Mouse (Mus musculus) MEL (cell line): ENCODE results near the gene Ybx1. TPM values are rescaled to one million over a fixed set of nuclear protein-coding genes. Genes with fewer than 3 reads are reported as not detected.

Experiments used
- DNase-seq: peaks from one replicate; pipeline ENCODE4 v3.0.0; 2011; ENCODE audit warnings: low read depth, low spot score
- H3K27ac ChIP-seq: 2 replicates; pipeline ENCODE4 v1.5.1; 2012; ENCODE audit warnings: low read depth, mild to moderate bottlenecking, control low read depth, low read length, moderate library complexity; ENCODE audit not compliant: control insufficient read depth
- H3K27me3 ChIP-seq, 2 experiments: fragments of 150-350 bp in 1 of 2; sonication (generic) in 1 of 2; 2 replicates each; pipeline ENCODE4 v1.6.1; 2012; ENCODE audit warnings: low read length in 2 of 2, mild to moderate bottlenecking in 2 of 2, improper control_type of control experiment in 1 of 2, moderate library complexity in 1 of 2; ENCODE audit not compliant: insufficient read depth in 2 of 2, control insufficient read depth in 1 of 2
- H3K36me3 ChIP-seq, 2 experiments: 2 replicates each; pipeline ENCODE4 v1.6.1; 2012 to 2014; ENCODE audit warnings: low read length in 2 of 2, improper control_type of control experiment in 1 of 2, inconsistent platforms in 1 of 2, mild to moderate bottlenecking in 1 of 2; ENCODE audit not compliant: insufficient read depth in 2 of 2, control insufficient read depth in 1 of 2
- H3K4me1 ChIP-seq, 2 experiments: fragments of 150-350 bp in 1 of 2; sonication (generic) in 1 of 2; 2 replicates each; pipeline ENCODE4 v1.6.1; 2012; ENCODE audit warnings: low read length in 2 of 2, improper control_type of control experiment in 1 of 2, mild to moderate bottlenecking in 1 of 2; ENCODE audit not compliant: insufficient read depth in 2 of 2, control insufficient read depth in 1 of 2
- H3K4me3 ChIP-seq, 2 experiments: fragments of 150-350 bp in 1 of 2; sonication (generic) in 1 of 2; 2 replicates each; pipeline ENCODE4 v1.5.1; 2012; ENCODE audit warnings: low read depth in 2 of 2, low read length in 2 of 2, mild to moderate bottlenecking in 2 of 2, moderate library complexity in 2 of 2, control low read depth in 1 of 2, improper control_type of control experiment in 1 of 2; ENCODE audit not compliant: control insufficient read depth in 1 of 2, insufficient read depth in 1 of 2
- H3K79me2 ChIP-seq: 2 replicates; pipeline ENCODE4 v1.6.1; 2012; ENCODE audit warnings: mild to moderate bottlenecking, low read length, moderate library complexity; ENCODE audit not compliant: control insufficient read depth, poor library complexity, insufficient read depth
- H3K9ac ChIP-seq: 2 replicates; pipeline ENCODE4 v1.6.1; 2012; ENCODE audit warnings: low read depth, mild to moderate bottlenecking, control low read depth, low read length, moderate library complexity; ENCODE audit not compliant: control insufficient read depth, poor library complexity, severe bottlenecking
- H3K9me3 ChIP-seq: fragments of 150-350 bp; sonication (generic); replicated peaks from 2 replicates; pipeline ENCODE4 v1.6.1; 2012; ENCODE audit warnings: mild to moderate bottlenecking, low read length, improper control_type of control experiment, moderate library complexity; ENCODE audit not compliant: insufficient read depth
- BHLHE40 ChIP-seq: IDR thresholded peaks from 2 replicates; pipeline ENCODE4 v1.6.1; 2012; ENCODE audit warnings: low read depth, mild to moderate bottlenecking, inconsistent platforms, low read length, improper control_type of control experiment, borderline replicate concordance
- CHD1 ChIP-seq: IDR thresholded peaks from 2 replicates; pipeline ENCODE4 v1.6.1; 2012; ENCODE audit warnings: low read depth, mild to moderate bottlenecking, inconsistent platforms, low read length, improper control_type of control experiment
- CHD2 ChIP-seq: IDR thresholded peaks from 2 replicates; pipeline ENCODE4 v1.6.1; 2011; ENCODE audit warnings: low read length, improper control_type of control experiment
- CTCF ChIP-seq, 3 experiments: IDR thresholded peaks in 2 of 3; conservative IDR thresholded peaks in 1 of 3; 2 replicates each; pipeline ENCODE4 v1.5.1; 2011 to 2012; ENCODE audit warnings: low read length in 3 of 3, low read depth in 2 of 3, mild to moderate bottlenecking in 2 of 3, improper control_type of control experiment in 1 of 3, inconsistent platforms in 1 of 3, mixed read lengths in 1 of 3, moderate library complexity in 1 of 3; ENCODE audit not compliant: control insufficient read depth in 1 of 3, insufficient read depth in 1 of 3, poor library complexity in 1 of 3, severe bottlenecking in 1 of 3
- E2F4 ChIP-seq: IDR thresholded peaks from 2 replicates; pipeline ENCODE4 v1.6.1; 2011; ENCODE audit warnings: low read depth, low read length, improper control_type of control experiment, borderline replicate concordance
- ELF1 ChIP-seq: IDR thresholded peaks from 2 replicates; pipeline ENCODE4 v1.6.1; 2014; ENCODE audit warnings: low read depth, mild to moderate bottlenecking, inconsistent platforms, low read length, improper control_type of control experiment, moderate library complexity
- EP300 ChIP-seq, 2 experiments: IDR thresholded peaks; 2 replicates each; pipeline ENCODE4 v1.6.1; 2011; ENCODE audit warnings: improper control_type of control experiment in 2 of 2, low read length in 2 of 2, low read depth in 1 of 2, mild to moderate bottlenecking in 1 of 2
- ETS1 ChIP-seq: IDR thresholded peaks from 2 replicates; pipeline ENCODE4 v1.6.1; 2012; ENCODE audit warnings: low read depth, mild to moderate bottlenecking, inconsistent platforms, low read length, improper control_type of control experiment, moderate library complexity
- GABPA ChIP-seq: IDR thresholded peaks from 2 replicates; pipeline ENCODE4 v1.6.1; 2012; ENCODE audit warnings: low read depth, mild to moderate bottlenecking, inconsistent platforms, low read length, improper control_type of control experiment, moderate library complexity
- GATA1 ChIP-seq: IDR thresholded peaks from 2 replicates; pipeline ENCODE4 v1.6.1; 2011; ENCODE audit warnings: low read depth, low read length, improper control_type of control experiment
- HCFC1 ChIP-seq: IDR thresholded peaks from 2 replicates; pipeline ENCODE4 v1.6.1; 2012; ENCODE audit warnings: low read depth, mild to moderate bottlenecking, inconsistent platforms, low read length, improper control_type of control experiment, moderate library complexity
- JUND ChIP-seq: IDR thresholded peaks from 2 replicates; pipeline ENCODE4 v1.6.1; 2011; ENCODE audit warnings: low read depth, mild to moderate bottlenecking, improper control_type of control experiment, low read length
- MAFK ChIP-seq: IDR thresholded peaks from 2 replicates; pipeline ENCODE4 v1.6.1; 2011; ENCODE audit warnings: low read depth, mild to moderate bottlenecking, low read length, improper control_type of control experiment, borderline replicate concordance
- MAX ChIP-seq: IDR thresholded peaks from 2 replicates; pipeline ENCODE4 v1.6.1; 2011; ENCODE audit warnings: low read length, improper control_type of control experiment
- MAZ ChIP-seq: IDR thresholded peaks from 2 replicates; pipeline ENCODE4 v1.6.1; 2012; ENCODE audit warnings: low read depth, mild to moderate bottlenecking, inconsistent platforms, low read length, improper control_type of control experiment
- MEF2A ChIP-seq: IDR thresholded peaks from 2 replicates; pipeline ENCODE4 v1.6.1; 2014; ENCODE audit warnings: low read depth, mild to moderate bottlenecking, inconsistent platforms, low read length, improper control_type of control experiment; ENCODE audit not compliant: poor library complexity, insufficient replicate concordance, severe bottlenecking; ENCODE audit errors: extremely low read depth
- MXI1 ChIP-seq: IDR thresholded peaks from 2 replicates; pipeline ENCODE4 v1.6.1; 2011; ENCODE audit warnings: mild to moderate bottlenecking, low read depth, low read length, improper control_type of control experiment
- MYB ChIP-seq: IDR thresholded peaks from 2 replicates; pipeline ENCODE4 v1.6.1; 2011; ENCODE audit warnings: mild to moderate bottlenecking, low read depth, low read length, improper control_type of control experiment
- MYC ChIP-seq: IDR thresholded peaks from 2 replicates; pipeline ENCODE4 v1.6.1; 2011; ENCODE audit warnings: low read depth, mild to moderate bottlenecking, low read length, improper control_type of control experiment, moderate library complexity
- NELFE ChIP-seq: IDR thresholded peaks from 2 replicates; pipeline ENCODE4 v1.6.1; 2011; ENCODE audit warnings: low read depth, low read length, improper control_type of control experiment
- NRF1 ChIP-seq: IDR thresholded peaks from 2 replicates; pipeline ENCODE4 v1.6.1; 2014; ENCODE audit warnings: low read depth, mild to moderate bottlenecking, inconsistent platforms, low read length, improper control_type of control experiment, moderate library complexity; ENCODE audit not compliant: poor library complexity, insufficient read depth, severe bottlenecking
- POLR2A ChIP-seq, 2 experiments: IDR thresholded peaks; 2 replicates each; pipeline ENCODE4 v1.6.1; 2011 to 2012; ENCODE audit warnings: low read length in 2 of 2, mild to moderate bottlenecking in 2 of 2, control low read depth in 1 of 2, improper control_type of control experiment in 1 of 2, low read depth in 1 of 2, moderate library complexity in 1 of 2; ENCODE audit not compliant: control insufficient read depth in 1 of 2, insufficient read depth in 1 of 2, poor library complexity in 1 of 2
- POLR2AphosphoS5 ChIP-seq: IDR thresholded peaks from 2 replicates; pipeline ENCODE4 v1.6.1; 2012; ENCODE audit warnings: low read depth, borderline replicate concordance, mild to moderate bottlenecking, inconsistent platforms, low read length, moderate library complexity, mixed read lengths
- RAD21 ChIP-seq: IDR thresholded peaks from 2 replicates; pipeline ENCODE4 v1.6.1; 2011; ENCODE audit warnings: mild to moderate bottlenecking, low read depth, low read length, improper control_type of control experiment
- RCOR1 ChIP-seq: IDR thresholded peaks from 2 replicates; pipeline ENCODE4 v1.6.1; 2012; ENCODE audit warnings: low read depth, mild to moderate bottlenecking, inconsistent platforms, low read length, improper control_type of control experiment
- SIN3A ChIP-seq: IDR thresholded peaks from 2 replicates; pipeline ENCODE4 v1.6.1; 2012; ENCODE audit warnings: low read length, improper control_type of control experiment, inconsistent platforms
- SMC3 ChIP-seq: IDR thresholded peaks from 2 replicates; pipeline ENCODE4 v1.6.1; 2011; ENCODE audit warnings: low read depth, low read length, improper control_type of control experiment
- TAL1 ChIP-seq: IDR thresholded peaks from 2 replicates; pipeline ENCODE4 v1.6.1; 2012; ENCODE audit warnings: mild to moderate bottlenecking, inconsistent platforms, low read length, moderate library complexity, mixed read lengths
- TCF12 ChIP-seq: IDR thresholded peaks from 2 replicates; pipeline ENCODE4 v1.6.1; 2014; ENCODE audit warnings: low read depth, mild to moderate bottlenecking, inconsistent platforms, low read length, improper control_type of control experiment, moderate library complexity
- UBTF ChIP-seq: IDR thresholded peaks from 2 replicates; pipeline ENCODE4 v1.6.1; 2012; ENCODE audit warnings: low read depth, mild to moderate bottlenecking, inconsistent platforms, low read length, improper control_type of control experiment, moderate library complexity, borderline replicate concordance; ENCODE audit not compliant: insufficient read depth
- USF1 ChIP-seq: IDR thresholded peaks from 2 replicates; pipeline ENCODE4 v1.6.1; 2014; ENCODE audit warnings: low read depth, mild to moderate bottlenecking, inconsistent platforms, low read length, improper control_type of control experiment, moderate library complexity
- USF2 ChIP-seq, 2 experiments: IDR thresholded peaks; 2 replicates each; pipeline ENCODE4 v1.6.1; 2011 to 2012; ENCODE audit warnings: improper control_type of control experiment in 2 of 2, low read length in 2 of 2, borderline replicate concordance in 1 of 2, inconsistent platforms in 1 of 2, low read depth in 1 of 2, mild to moderate bottlenecking in 1 of 2; ENCODE audit not compliant: insufficient read depth in 1 of 2
- ZC3H11A ChIP-seq: IDR thresholded peaks from 2 replicates; pipeline ENCODE4 v1.6.1; 2012; ENCODE audit warnings: low read depth, mild to moderate bottlenecking, inconsistent platforms, low read length, improper control_type of control experiment
- ZKSCAN1 ChIP-seq: IDR thresholded peaks from 2 replicates; pipeline ENCODE4 v1.6.1; 2012; ENCODE audit warnings: low read depth, mild to moderate bottlenecking, inconsistent platforms, low read length, improper control_type of control experiment, moderate library complexity
- ZMIZ1 ChIP-seq: IDR thresholded peaks from 2 replicates; pipeline ENCODE4 v1.6.1; 2012; ENCODE audit warnings: low read depth, mild to moderate bottlenecking, inconsistent platforms, low read length, improper control_type of control experiment, moderate library complexity
- ZNF384 ChIP-seq: IDR thresholded peaks from 2 replicates; pipeline ENCODE4 v1.6.1; 2012; ENCODE audit warnings: low read depth, mild to moderate bottlenecking, inconsistent platforms, low read length, improper control_type of control experiment
- polyA plus RNA-seq, 2 experiments: library from polyadenylated mRNA; stranded (reverse) in 1 of 2; unstranded in 1 of 2; fragments of >175 nt in 1 of 2; fragments of >200 nt in 1 of 2; gene quantifications; 2 replicates each; pipeline versions ENCODE4 v1.2.1 to v1.2.4; 2012; ENCODE audit warnings: low replicate concordance in 2 of 2, low read depth in 1 of 2; ENCODE audit not compliant: insufficient read length in 2 of 2, insufficient read depth in 1 of 2, missing spikeins in 1 of 2
- total RNA-seq: library from RNA; depleted of rRNA; stranded (reverse); fragments of 300-350 nt; gene quantifications from 2 replicates; pipeline ENCODE4 v1.2.3, GENCODE M21; 2012

Gene Ybx1
- total and polyA plus RNA-seq, 3 experiments = 979 to 2,666 (median 2,172) TPM

DNA sequence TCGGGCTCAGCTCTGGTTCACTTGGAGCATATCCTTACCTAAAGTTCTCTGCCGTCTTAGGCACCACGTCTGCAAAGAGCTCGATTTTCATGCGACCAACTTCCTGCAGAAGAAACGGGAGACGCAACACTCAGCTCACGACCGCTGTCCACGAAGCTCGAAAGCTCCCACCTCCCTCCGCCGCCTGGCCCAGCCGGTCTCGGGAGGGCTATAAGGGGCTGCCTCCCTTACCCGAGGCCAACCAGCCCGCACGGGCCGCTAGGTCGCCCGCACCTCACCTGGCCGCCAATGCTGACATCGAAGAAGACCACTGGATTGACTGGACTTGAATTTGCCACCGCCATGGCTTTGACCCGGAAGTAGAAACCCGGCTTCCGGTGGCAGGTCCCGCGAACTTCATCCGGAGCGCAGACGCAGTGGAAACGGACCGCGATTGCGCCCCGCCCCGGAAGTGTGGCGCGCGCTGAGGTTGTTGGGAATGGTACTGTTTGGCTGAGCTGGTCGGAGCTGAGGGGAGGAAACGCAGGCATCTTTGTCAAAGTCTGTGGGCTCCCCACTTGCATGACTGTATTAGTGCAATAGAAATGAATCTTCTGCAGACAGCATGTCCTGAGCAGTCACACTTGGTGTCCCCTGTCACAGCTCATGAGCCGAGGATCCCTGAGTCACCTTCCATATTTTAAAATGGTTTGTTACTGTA lies 25.9 kb upstream of the Ybx1 start, which contains the start of gene Ppih:
Gene Ppih (minus strand): TSS at position 416 of the 700 bp plus-strand sequence.
- Histone ChIP-seq H3K4me3 (peak within 1 kb of the TSS; percentile 77 to 94), H3K36me3 (peaks cover 3 to 11% of the 10 kb centered on the region in 2 experiments; a peak in 3 of 4 replicates), H3K27me3 (peaks cover 0 to 5% of the 10 kb centered on the region in 2 experiments; a peak in 2 of 4 replicates), H3K79me2 (peaks cover 8% of the 10 kb centered on the region), H3K9me3 (no peaks in the 10 kb centered on the region), H3K27ac (peak within 1 kb of the TSS; percentile 78), H3K9ac (peak within 1 kb of the TSS; percentile 90), H3K4me1 (peaks cover 0 to 10% of the 10 kb centered on the region in 2 experiments; a peak in 1 of 4 replicates)
- DNase-seq = peak; percentile 96
- TF ChIP-seq MAZ (peak; percentile 60; the same call in 1 of the 2 replicates), E2F4 (no peak; the same call in 1 of the 2 replicates), ZKSCAN1 (no peak), GABPA (no peak), POLR2A (IDR thresholded peaks at IDR 0.05; ENCODE audit: control insufficient read depth in 1 of 2, insufficient read depth in 1 of 2, low read depth in 1 of 2, low read length in 2 of 2, poor library complexity in 1 of 2) (peak; percentile 81 to 95; a peak in 3 of 4 replicates), CTCF (IDR thresholded peaks at IDR 0.05 in 2 of 3, conservative IDR thresholded peaks at IDR 0.05 in 1 of 3; ENCODE audit: control insufficient read depth in 1 of 3, insufficient read depth in 1 of 3, low read depth in 2 of 3, low read length in 3 of 3, poor library complexity in 1 of 3, severe bottlenecking in 1 of 3) (no peak), TAL1 (no peak), ETS1 (0 out of 2 replicates have a peak, but pooled peaks have one; percentile 30), NELFE (peak; percentile 92), TCF12 (peak; percentile 62), SIN3A (peak; percentile 90), MAX (peak; percentile 12; the same call in 1 of the 2 replicates), SMC3 (no peak), ZNF384 (no peak), MYB (no peak), UBTF (no peak), CHD1 (no peak), GATA1 (no peak), BHLHE40 (no peak), USF1 (no peak), MEF2A (no peak), ZMIZ1 (peak; percentile 91), HCFC1 (peak; percentile 96), RCOR1 (no peak), NRF1 (peak; percentile 80), ELF1 (peak; percentile 90), CHD2 (no peak), RAD21 (no peak), ZC3H11A (no peak), MAFK (no peak), EP300 (IDR thresholded peaks at IDR 0.05; ENCODE audit: low read depth in 1 of 2, low read length in 2 of 2) (no peak), USF2 (IDR thresholded peaks at IDR 0.05; ENCODE audit: borderline replicate concordance in 1 of 2, insufficient read depth in 1 of 2, low read depth in 1 of 2, low read length in 2 of 2) (no peak), JUND (no peak), MXI1 (peak; percentile 79), POLR2AphosphoS5 (no peak), MYC (0 out of 2 replicates have a peak, but pooled peaks have one; percentile 50)
